ENCODE assay signal across 25 mouse cellular contexts in genomic region chr13:81596910-81597607, GRCm38 (mm10). TPM values are rescaled to one million over a fixed set of nuclear protein-coding genes. Genes with fewer than 3 reads are reported as not detected.
DNase-seq lines count a peak whose midpoint lies in the region; ATAC-seq lines count a peak whose summit lies in the region.
"Had no signal": no experiment of that assay in that cellular context is flagged by ENCODE, and none has a peak within 500 bp of the region (broad histone marks: within the 10 kb centered on the region; RNA-seq: fewer than 3 reads in every experiment).

No protein-coding gene starts in this region.

- H3K9ac ChIP-seq in embryonic facial prominence, embryonic 11.5 days (replicated peaks; ENCODE audit: low read length), result no peak overlapping the region
- no peak overlapping the region for H3K9ac ChIP-seq in midbrain, embryonic 16.5 days (ENCODE audit: low read depth, low read length)
- H3K9ac ChIP-seq: heart, embryonic 13.5 days had no signal

- no peaks in the 10 kb centered on the region for H3K9me3 ChIP-seq in embryonic facial prominence, embryonic 11.5 days (replicated peaks; ENCODE audit: control insufficient read depth, low read length)
- H3K9me3 ChIP-seq in embryonic facial prominence, embryonic 10.5 days, result no peaks in the 10 kb centered on the region
- no peaks in the 10 kb centered on the region for H3K9me3 ChIP-seq in midbrain, embryonic 10.5 days (replicated peaks)
- no peaks in the 10 kb centered on the region for H3K9me3 ChIP-seq in midbrain, embryonic 16.5 days (replicated peaks; ENCODE audit: control insufficient read depth, low read length, poor library complexity, severe bottlenecking)
- H3K9me3 ChIP-seq: heart, embryonic 13.5 days had no signal

- WGBS in embryonic facial prominence, embryonic 11.5 days, result 75% methylated on average over 9 of the region's 9 CpGs
- WGBS in embryonic facial prominence, embryonic 10.5 days, result 70% methylated on average over 9 of the region's 9 CpGs
- WGBS in midbrain, embryonic 10.5 days, result 64% methylated on average over 9 of the region's 9 CpGs
- WGBS in midbrain, embryonic 16.5 days, result 22% methylated on average over 9 of the region's 9 CpGs

- no peak for DNase-seq in embryonic facial prominence, embryonic 11.5 days (ENCODE audit: low spot score)
- no peak for DNase-seq in embryonic facial prominence, embryonic 10.5 days (ENCODE audit: low spot score)
- DNase-seq in midbrain, embryonic 10.5 days (ENCODE audit: low spot score), result no peak
- DNase-seq in embryo, embryonic 11.5 days (ENCODE audit: low read depth, low spot score), result peak; percentile 13
- DNase-seq in mesoderm, embryonic 11.5 days (ENCODE audit: low read depth, low spot score), result peak; percentile 54
- DNase-seq in layer of hippocampus, postnatal 14 days (ENCODE audit: low spot score in 2 of 2), result no peak
- DNase-seq in urinary bladder, postnatal 36 days (ENCODE audit: low spot score in 2 of 2), result no peak
- DNase-seq: adrenal gland, adult 8-10 months; cerebellum, adult 9-11 months; gastrocnemius, postnatal 10 days; heart, adult 11 months; heart, postnatal 36 days; kidney, adult 9 months; kidney, postnatal 4 days; layer of hippocampus, adult 9-11 months; lung, adult 18-20 months; lung, postnatal 36 days; thymus, postnatal 36 days had no signal

- H3K4me3 ChIP-seq in embryonic facial prominence, embryonic 11.5 days (ENCODE audit: low read depth, low read length), result no peak overlapping the region
- H3K4me3 ChIP-seq in embryonic facial prominence, embryonic 10.5 days, result no peak overlapping the region
- 0 out of 2 replicates have a peak overlapping the region, but pooled peaks have one; percentile 9 for H3K4me3 ChIP-seq in midbrain, embryonic 10.5 days
- H3K4me3 ChIP-seq in midbrain, embryonic 16.5 days (ENCODE audit: low read depth, low read length), result no peak overlapping the region
- H3K4me3 ChIP-seq: erythroblast, embryonic 14.5 days; heart, embryonic 13.5 days; myocyte had no signal

- no peak overlapping the region for H3K27ac ChIP-seq in embryonic facial prominence, embryonic 11.5 days (replicated peaks; ENCODE audit: low read depth, low read length)
- no peak overlapping the region for H3K27ac ChIP-seq in embryonic facial prominence, embryonic 10.5 days (replicated peaks)
- H3K27ac ChIP-seq in midbrain, embryonic 10.5 days (replicated peaks), result peak overlapping the region; percentile 64
- no peak overlapping the region for H3K27ac ChIP-seq in midbrain, embryonic 16.5 days (ENCODE audit: low read length)
- H3K27ac ChIP-seq: heart, embryonic 13.5 days had no signal

- H3K36me3 ChIP-seq in embryonic facial prominence, embryonic 11.5 days (replicated peaks; ENCODE audit: control insufficient read depth, insufficient read depth, low read depth, low read length), result no peaks in the 10 kb centered on the region
- peaks cover 10% of the 10 kb centered on the region for H3K36me3 ChIP-seq in embryonic facial prominence, embryonic 10.5 days (replicated peaks)
- H3K36me3 ChIP-seq in midbrain, embryonic 10.5 days, result peaks cover 49% of the 10 kb centered on the region
- no peaks in the 10 kb centered on the region for H3K36me3 ChIP-seq in midbrain, embryonic 16.5 days (ENCODE audit: control insufficient read depth, insufficient read depth, low read length)
- H3K36me3 ChIP-seq: heart, embryonic 13.5 days had no signal

- H3K27me3 ChIP-seq in embryonic facial prominence, embryonic 11.5 days (ENCODE audit: control insufficient read depth, insufficient read depth, low read length), result no peaks in the 10 kb centered on the region
- no peaks in the 10 kb centered on the region for H3K27me3 ChIP-seq in embryonic facial prominence, embryonic 10.5 days (replicated peaks; ENCODE audit: low read depth, poor library complexity, severe bottlenecking)
- no peaks in the 10 kb centered on the region for H3K27me3 ChIP-seq in midbrain, embryonic 10.5 days (ENCODE audit: low read depth, poor library complexity, severe bottlenecking)
- no peaks in the 10 kb centered on the region for H3K27me3 ChIP-seq in midbrain, embryonic 16.5 days (ENCODE audit: control insufficient read depth, insufficient read depth, low read depth, low read length)
- H3K27me3 ChIP-seq: heart, embryonic 13.5 days had no signal

- H3K4me2 ChIP-seq in embryonic facial prominence, embryonic 11.5 days (ENCODE audit: low read depth, low read length), result no peak overlapping the region
- no peak overlapping the region for H3K4me2 ChIP-seq in midbrain, embryonic 16.5 days (ENCODE audit: low read length)
- H3K4me2 ChIP-seq: heart, embryonic 13.5 days; liver, embryonic 11.5 days had no signal

- peak; percentile 18; the same call in 1 of the 2 replicates for ATAC-seq in embryonic facial prominence, embryonic 11.5 days (replicated peaks; ENCODE audit: insufficient number of reproducible peaks, low FRiP score, low TSS enrichment, low read depth)
- no peak for ATAC-seq in midbrain, embryonic 16.5 days
- ATAC-seq: inflammation-experienced regulatory T-cells, adult 6 months had no signal

- no peaks in the 10 kb centered on the region for H3K4me1 ChIP-seq in embryonic facial prominence, embryonic 11.5 days (ENCODE audit: control insufficient read depth, insufficient read depth, low read length)
- peaks cover 5% of the 10 kb centered on the region; the same call in 1 of the 2 replicates for H3K4me1 ChIP-seq in embryonic facial prominence, embryonic 10.5 days
- H3K4me1 ChIP-seq in midbrain, embryonic 10.5 days, result peaks cover 30% of the 10 kb centered on the region
- H3K4me1 ChIP-seq in midbrain, embryonic 16.5 days (ENCODE audit: control insufficient read depth, insufficient read depth, low read length), result no peaks in the 10 kb centered on the region
- H3K4me1 ChIP-seq: heart, embryonic 13.5 days had no signal

RNA-seq across cellular contexts. Expression of gene Adgrv1, which starts 35.9 kb away (rescaled TPM):
- 8.0 and 8.3 TPM in 2 replicates for polyA plus RNA-seq in embryonic facial prominence, embryonic 11.5 days (2014; fragmentation: Nextera tagmentation; extraction: Ambion mirVana)
- 10.9 and 16.9 TPM in 2 replicates for polyA plus RNA-seq in embryonic facial prominence, embryonic 10.5 days (2016; fragmentation: Nextera tagmentation; extraction: Ambion mirVana)
- polyA plus RNA-seq in midbrain, embryonic 10.5 days (2016; fragmentation: Nextera tagmentation; extraction: Ambion mirVana), result 47.3 and 51.2 TPM in 2 replicates
- 6.6 and 13.0 TPM in 2 replicates for polyA plus RNA-seq in midbrain, embryonic 16.5 days (2015; fragmentation: Nextera tagmentation; extraction: Ambion mirVana)
- total RNA-seq in layer of hippocampus, postnatal 14 days (2021), result 1 to 10 TPM; 4.1 to 4.3 TPM
- total RNA-seq: megakaryocyte-erythroid progenitor cell, adult 5-6 weeks had no signal

Comparison
In these comparisons a context has a peak if more than half of its experiments do, and no peak if none do; other contexts are left out.
1. DNase-seq: peak in embryo, embryonic 11.5 days (single experiment) and mesoderm, embryonic 11.5 days (single experiment); none in embryonic facial prominence, embryonic 11.5 days (single experiment), embryonic facial prominence, embryonic 10.5 days (single experiment), midbrain, embryonic 10.5 days (single experiment), layer of hippocampus, postnatal 14 days (0 of 2) and urinary bladder, postnatal 36 days (0 of 2).